12 mouse cellular contexts compared by ENCODE assay signal in genomic region chr5:134228249-134228638, GRCm38 (mm10). TPM values are rescaled to one million over a fixed set of nuclear protein-coding genes. Genes with fewer than 3 reads are reported as not detected.
DNase-seq lines count a peak whose midpoint lies in the region; ATAC-seq and TF ChIP-seq lines count a peak whose summit lies in the region.
"Had no signal": no experiment of that assay in that cellular context is flagged by ENCODE, and none has a peak within 500 bp of the region (broad histone marks: within the 10 kb centered on the region; RNA-seq: fewer than 3 reads in every experiment).

No protein-coding gene starts in this region.

- no peak for DNase-seq in heart, embryonic 10.5 days (ENCODE audit: low spot score)
- no peak for DNase-seq in heart, postnatal 36 days
- DNase-seq in lung, postnatal 0 days (ENCODE audit: low spot score) = peak; percentile 41
- no peak for DNase-seq in layer of hippocampus, adult 9-11 months
- DNase-seq: adrenal gland, postnatal 25 days; cerebellum, adult 8-10 months had no signal

- peak overlapping the region; percentile 72; the same call in 1 of the 2 replicates for H3K27ac ChIP-seq in heart, embryonic 10.5 days
- H3K27ac ChIP-seq in lung, postnatal 0 days (ENCODE audit: low read length) = peak overlapping the region; percentile 78
- H3K27ac ChIP-seq: limb, embryonic 12.5 days had no signal

- H3K9me3 ChIP-seq in heart, embryonic 10.5 days = no peaks in the 10 kb centered on the region
- H3K9me3 ChIP-seq in megakaryocyte, embryonic 14.5 days = no peaks in the 10 kb centered on the region
- no peaks in the 10 kb centered on the region for H3K9me3 ChIP-seq in lung, postnatal 0 days (ENCODE audit: low read length)
- H3K9me3 ChIP-seq: limb, embryonic 12.5 days had no signal

- no peak overlapping the region for H3K4me3 ChIP-seq in heart, embryonic 10.5 days
- H3K4me3 ChIP-seq in megakaryocyte, embryonic 14.5 days (replicated peaks) = peak overlapping the region; percentile 88
- peak overlapping the region; percentile 8; the same call in 1 of the 2 replicates for H3K4me3 ChIP-seq in lung, postnatal 0 days (ENCODE audit: low read depth, low read length)
- H3K4me3 ChIP-seq: limb, embryonic 12.5 days had no signal

- TF ChIP-seq CTCF in lung, postnatal 0 days (IDR thresholded peaks at IDR 0.05) = no peak

- intact Hi-C loops in heart, postnatal 36 days (cut with DNase I) = loop anchor here (2.0 kb wide), 1 partner anchor 39 kb away; no protein-coding TSS in a partner anchor

- no peak for ATAC-seq in megakaryocyte, adult 5-6 weeks (ENCODE audit: poor library complexity, severe bottlenecking)
- ATAC-seq in granulocyte monocyte progenitor cell, adult 5-6 weeks (replicated peaks; ENCODE audit: poor library complexity, severe bottlenecking) = peak; percentile 14
- ATAC-seq in lung, postnatal 0 days = 0 out of 2 replicates have a peak, but pooled peaks have one; percentile 8
- ATAC-seq in activated CD4-positive, CD25-positive, alpha-beta regulatory T cell, adult 4 months = no peak
- ATAC-seq: forebrain, embryonic 16.5 days had no signal

- H3K4me2 ChIP-seq in lung, postnatal 0 days (replicated peaks; ENCODE audit: low read depth, low read length) = peak overlapping the region; percentile 29; the same call in 1 of the 2 replicates
- H3K4me2 ChIP-seq: limb, embryonic 12.5 days had no signal

- H3K36me3 ChIP-seq in heart, embryonic 10.5 days = no peaks in the 10 kb centered on the region
- peaks cover 39% of the 10 kb centered on the region for H3K36me3 ChIP-seq in megakaryocyte, embryonic 14.5 days (replicated peaks; ENCODE audit: low read length)
- no peaks in the 10 kb centered on the region for H3K36me3 ChIP-seq in lung, postnatal 0 days (ENCODE audit: insufficient read depth, low read length)
- H3K36me3 ChIP-seq: limb, embryonic 12.5 days had no signal

- no peak overlapping the region for H3K9ac ChIP-seq in lung, postnatal 0 days (replicated peaks; ENCODE audit: low read depth)
- H3K9ac ChIP-seq: limb, embryonic 12.5 days had no signal

- peaks cover 50% of the 10 kb centered on the region for H3K4me1 ChIP-seq in heart, embryonic 10.5 days
- H3K4me1 ChIP-seq in megakaryocyte, embryonic 14.5 days = peaks cover 98% of the 10 kb centered on the region
- H3K4me1 ChIP-seq in lung, postnatal 0 days (ENCODE audit: insufficient read depth, low read depth, low read length) = peaks cover 5% of the 10 kb centered on the region; the same call in 1 of the 2 replicates

- 0 out of 2 replicates have a peak, but pooled peaks have one; percentile 26 for TF ChIP-seq EP300 in lung, postnatal 0 days (IDR thresholded peaks at IDR 0.05)

- peaks cover under 1% of the 10 kb centered on the region; the same call in 1 of the 2 replicates for H3K27me3 ChIP-seq in heart, embryonic 10.5 days (ENCODE audit: insufficient read depth, poor library complexity, severe bottlenecking)
- H3K27me3 ChIP-seq in megakaryocyte, embryonic 14.5 days (replicated peaks) = no peaks in the 10 kb centered on the region
- H3K27me3 ChIP-seq in lung, postnatal 0 days (replicated peaks; ENCODE audit: insufficient read depth, low read length) = no peaks in the 10 kb centered on the region
- H3K27me3 ChIP-seq: limb, embryonic 12.5 days had no signal

- 55% methylated on average over 6 of the region's 6 CpGs for WGBS in heart, embryonic 10.5 days
- 48% methylated on average over 6 of the region's 6 CpGs for WGBS in lung, postnatal 0 days

RNA-seq across cellular contexts. Expression of gene Ncf1, which starts 1.2 kb away (rescaled TPM):
- polyA plus RNA-seq in heart, embryonic 10.5 days (2016; fragmentation: Nextera tagmentation; extraction: Ambion mirVana) = 0.96 and 2.2 TPM in 2 replicates
- total RNA-seq in heart, postnatal 36 days (2021) = 1 to 10 TPM; 6.3 to 6.8 TPM
- polyA plus RNA-seq in megakaryocyte, embryonic 14.5 days (2012; ENCODE audit: insufficient read depth, low replicate concordance) = 52.7 and 124 TPM in 2 replicates
- 284 and 306 TPM in 2 replicates for total RNA-seq in megakaryocyte, adult 5-6 weeks (2015)
- 339 and 371 TPM in 2 replicates for total RNA-seq in megakaryocyte, adult 5-6 weeks (2017)
- total RNA-seq in granulocyte monocyte progenitor cell, adult 5-6 weeks (2014; fragmentation: Nextera tagmentation) = 163 and 170 TPM in 2 replicates
- total RNA-seq in granulocyte monocyte progenitor cell, adult 5-6 weeks (2017) = 165 and 177 TPM in 2 replicates
- polyA plus RNA-seq in lung, postnatal 0 days (2015; fragmentation: Nextera tagmentation; extraction: Ambion mirVana) = 19.6 and 19.8 TPM in 2 replicates
- polyA plus RNA-seq in activated CD4-positive, CD25-positive, alpha-beta regulatory T cell, adult 4 months (2017; shearing (Covaris generic)) = 10 to 100 TPM; 12.4 to 15.2 TPM

RNA-seq across cellular contexts. Expression of gene Gtf2ird2, which starts 44.4 kb away (rescaled TPM):
- 5.4 and 6.3 TPM in 2 replicates for polyA plus RNA-seq in heart, embryonic 10.5 days (2016; fragmentation: Nextera tagmentation; extraction: Ambion mirVana)
- total RNA-seq in heart, postnatal 36 days (2021) = 1 to 10 TPM; 4.9 to 5.0 TPM
- polyA plus RNA-seq in megakaryocyte, embryonic 14.5 days (2012; ENCODE audit: insufficient read depth, low replicate concordance) = 6.1 TPM in 1 of 2 replicates, not detected in the other
- total RNA-seq in megakaryocyte, adult 5-6 weeks (2015) = 2.7 and 4.4 TPM in 2 replicates
- total RNA-seq in megakaryocyte, adult 5-6 weeks (2017) = 2.5 and 3.2 TPM in 2 replicates
- total RNA-seq in granulocyte monocyte progenitor cell, adult 5-6 weeks (2014; fragmentation: Nextera tagmentation) = 1.3 and 15.1 TPM in 2 replicates
- 3.9 and 5.0 TPM in 2 replicates for total RNA-seq in granulocyte monocyte progenitor cell, adult 5-6 weeks (2017)
- polyA plus RNA-seq in lung, postnatal 0 days (2015; fragmentation: Nextera tagmentation; extraction: Ambion mirVana) = 4.4 and 5.6 TPM in 2 replicates
- 1 to 10 TPM; 2.6 to 5.8 TPM for polyA plus RNA-seq in activated CD4-positive, CD25-positive, alpha-beta regulatory T cell, adult 4 months (2017; shearing (Covaris generic))

RNA-seq across cellular contexts. Expression of gene Rcc1l, which starts 51.7 kb away (rescaled TPM):
- 32.9 and 36.7 TPM in 2 replicates for polyA plus RNA-seq in heart, embryonic 10.5 days (2016; fragmentation: Nextera tagmentation; extraction: Ambion mirVana)
- total RNA-seq in heart, postnatal 36 days (2021) = 10 to 100 TPM; 29.3 to 30.2 TPM
- 7.8 and 12.3 TPM in 2 replicates for polyA plus RNA-seq in megakaryocyte, embryonic 14.5 days (2012; ENCODE audit: insufficient read depth, low replicate concordance)
- 2.9 and 3.4 TPM in 2 replicates for total RNA-seq in megakaryocyte, adult 5-6 weeks (2015)
- total RNA-seq in megakaryocyte, adult 5-6 weeks (2017) = 1.8 and 2.1 TPM in 2 replicates
- total RNA-seq in granulocyte monocyte progenitor cell, adult 5-6 weeks (2014; fragmentation: Nextera tagmentation) = 22.9 and 25.7 TPM in 2 replicates
- 8.7 and 9.7 TPM in 2 replicates for total RNA-seq in granulocyte monocyte progenitor cell, adult 5-6 weeks (2017)
- polyA plus RNA-seq in lung, postnatal 0 days (2015; fragmentation: Nextera tagmentation; extraction: Ambion mirVana) = 11.3 and 11.4 TPM in 2 replicates
- 1 to 10 TPM; 2.1 to 2.4 TPM for polyA plus RNA-seq in activated CD4-positive, CD25-positive, alpha-beta regulatory T cell, adult 4 months (2017; shearing (Covaris generic))

Comparison
In these comparisons a context has a peak if more than half of its experiments do, and no peak if none do; other contexts are left out.
1. ATAC-seq: peak in granulocyte monocyte progenitor cell, adult 5-6 weeks (single experiment) and lung, postnatal 0 days (single experiment); none in megakaryocyte, adult 5-6 weeks (single experiment) and activated CD4-positive, CD25-positive, alpha-beta regulatory T cell, adult 4 months (single experiment).